Mouse (Mus musculus) bone marrow macrophage, adult 2 months (primary cell): ENCODE data around the gene Ptbp2. TPM values are rescaled to one million over a fixed set of nuclear protein-coding genes. Genes with fewer than 3 reads are reported as not detected.

Source experiments
- H3K27ac ChIP-seq: 2 replicates; pipeline ENCODE4 v1.5.1; 2012; ENCODE audit warnings: low read depth, low read length; ENCODE audit not compliant: insufficient read depth
- H3K4me1 ChIP-seq: 2 replicates; pipeline ENCODE4 v1.6.1; 2012; ENCODE audit warnings: low read length; ENCODE audit not compliant: control insufficient read depth, insufficient read depth
- H3K4me3 ChIP-seq: 2 replicates; pipeline ENCODE4 v1.5.1; 2012; ENCODE audit warnings: mild to moderate bottlenecking, low read length, moderate library complexity; ENCODE audit not compliant: insufficient read depth
- CTCF ChIP-seq: IDR thresholded peaks from 2 replicates; pipeline ENCODE4 v1.5.1; 2012; ENCODE audit warnings: low read depth, mild to moderate bottlenecking, low read length, moderate library complexity
- POLR2A ChIP-seq: IDR thresholded peaks from 2 replicates; pipeline ENCODE4 v1.6.1; 2012; ENCODE audit warnings: mild to moderate bottlenecking, low read depth, low read length, borderline replicate concordance
- polyA plus RNA-seq: library from polyadenylated mRNA; stranded (reverse); fragments of >200 nt; gene quantifications from 2 replicates; pipeline ENCODE4 v1.2.4, GENCODE M21; 2012; ENCODE audit not compliant: missing spikeins, insufficient read depth, insufficient read length

The Ptbp2 gene
- polyA plus RNA-seq, 1 experiment: 36.7 TPM

- TF ChIP-seq CTCF (no peak), POLR2A (no peak)
- Histone ChIP-seq H3K27ac (no peak overlapping the region), H3K4me1 (no peaks in the 10 kb centered on the region)
Measured at GRCm38 (mm10) chr3:119701467-119701866, 82.8 kb downstream of the Ptbp2 start.

GRCm38 (mm10) chr3:119684741-119685140 is 99.5 kb downstream of the Ptbp2 start:
- Histone ChIP-seq H3K4me3 (no peak overlapping the region), H3K27ac (no peak overlapping the region), H3K4me1 (no peaks in the 10 kb centered on the region)
- TF ChIP-seq CTCF: no peak
- TF ChIP-seq POLR2A: no peak

More at GRCm38 (mm10) chr3:119701467-119701866, 82.8 kb downstream of the Ptbp2 start:
- no peak overlapping the region for H3K4me3 ChIP-seq
